Mouse (Mus musculus) mesoderm, embryonic 11.5 days (tissue): ENCODE measurements around the gene Atad1.
"Not testable (repeated sequence)": the region's sequence is repeated elsewhere in the genome, so short reads cannot be mapped to it uniquely, and the experiment has no call there.

Experiments
- DNase-seq: peaks from one replicate; pipeline ENCODE4 v3.0.0-alpha.2; 2012; ENCODE audit warnings: low read depth, low spot score

The Atad1 gene

GRCm38 (mm10) chr19:32680894-32681293 is 58.7 kb downstream of the Atad1 start:
- no peak for DNase-seq

GRCm38 (mm10) chr19:32675766-32676165 is 63.8 kb downstream of the Atad1 start:
- DNase-seq = no peak

GRCm38 (mm10) chr19:32667830-32668229 is 71.8 kb downstream of the Atad1 start:
- not testable (repeated sequence) for DNase-seq

GRCm38 (mm10) chr19:32665243-32665642 is 74.3 kb downstream of the Atad1 start:
- no peak for DNase-seq

- DNase-seq = no peak
Observed at GRCm38 (mm10) chr19:32662936-32663335, 76.7 kb downstream of the Atad1 start.

GRCm38 (mm10) chr19:32659346-32659745 is 80.2 kb downstream of the Atad1 start:
- no peak for DNase-seq

- no peak for DNase-seq
Observed at GRCm38 (mm10) chr19:32653630-32654362, 85.8 kb downstream of the Atad1 start.

- DNase-seq = no peak
Observed at GRCm38 (mm10) chr19:32653122-32653521, 86.5 kb downstream of the Atad1 start.

GRCm38 (mm10) chr19:32651046-32651445 is 88.5 kb downstream of the Atad1 start:
- no peak for DNase-seq

- DNase-seq = peak; percentile 30
Observed at GRCm38 (mm10) chr19:32648019-32648571, 91.5 kb downstream of the Atad1 start.

- no peak for DNase-seq
Observed at GRCm38 (mm10) chr19:32646382-32646781, 93.2 kb downstream of the Atad1 start.

GRCm38 (mm10) chr19:32645939-32646338 is 93.6 kb downstream of the Atad1 start:
- no peak for DNase-seq

GRCm38 (mm10) chr19:32643642-32644041 is 95.9 kb downstream of the Atad1 start:
- DNase-seq = no peak

- no peak for DNase-seq
Observed at GRCm38 (mm10) chr19:32641995-32642394, 97.6 kb downstream of the Atad1 start.

- DNase-seq = no peak
Observed at GRCm38 (mm10) chr19:32641535-32641934, 98.1 kb downstream of the Atad1 start.

GRCm38 (mm10) chr19:32638276-32638903 is 101.2 kb downstream of the Atad1 start:
- no peak for DNase-seq

- no peak for DNase-seq
Observed at GRCm38 (mm10) chr19:32637357-32638275, 102.0 kb downstream of the Atad1 start.

GRCm38 (mm10) chr19:32634916-32635315 is 104.7 kb downstream of the Atad1 start:
- no peak for DNase-seq

GRCm38 (mm10) chr19:32628572-32629132 is 110.9 kb downstream of the Atad1 start:
- no peak for DNase-seq

- DNase-seq = no peak
Observed at GRCm38 (mm10) chr19:32627631-32628030, 112.0 kb downstream of the Atad1 start.

GRCm38 (mm10) chr19:32626768-32627331 is 112.7 kb downstream of the Atad1 start:
- no peak for DNase-seq
